Mouse (Mus musculus) heart, adult 18-20 months (tissue): ENCODE measurements at regions not wholly inside any gene's neighbourhood (a gene's known extent, or its start where the extent isn't known, plus 50 kb on each side); places are given as distances from the start of the nearest gene placed in this dataset.

Experiments
- DNase-seq, 2 experiments: peaks; one replicate each; pipeline ENCODE4 v3.0.0; 2021 to 2022; ENCODE audit warnings: mixed read lengths in 1 of 2

- DNase-seq = no peak
These were observed 96.2 kb downstream of the Pdgfra start for GRCm38 (mm10) chr5:75248279-75248678.

- DNase-seq = no peak
These were observed 97.6 kb downstream of the Pdgfra start for GRCm38 (mm10) chr5:75249671-75250070.

GRCm38 (mm10) chr5:75253349-75253748, 101.3 kb downstream of the Pdgfra start:
- DNase-seq = no peak

- DNase-seq = no peak
These were observed 101.7 kb downstream of the Pdgfra start for GRCm38 (mm10) chr5:75253830-75254229.

GRCm38 (mm10) chr5:75256186-75256585, 104.1 kb downstream of the Pdgfra start:
- DNase-seq = no peak

GRCm38 (mm10) chr5:75257067-75257466, 105.0 kb downstream of the Pdgfra start:
- DNase-seq = peak in 1 of 2 experiments; percentile 18

- DNase-seq = peak in 1 of 2 experiments; percentile 10
These were observed 108.2 kb downstream of the Pdgfra start for GRCm38 (mm10) chr5:75260247-75260646.

- DNase-seq = no peak
These were observed 114.1 kb downstream of the Pdgfra start for GRCm38 (mm10) chr5:75266111-75266676.

- DNase-seq = no peak
These were observed 114.8 kb downstream of the Pdgfra start for GRCm38 (mm10) chr5:75266871-75267270.

GRCm38 (mm10) chr5:75267766-75268165, 115.7 kb downstream of the Pdgfra start:
- no peak for DNase-seq

GRCm38 (mm10) chr5:75278041-75278440, 125.9 kb downstream of the Pdgfra start:
- peak; percentile 29 to 70 for DNase-seq

GRCm38 (mm10) chr5:75279561-75280171, 127.6 kb downstream of the Pdgfra start:
- DNase-seq = no peak

- no peak for DNase-seq
These were observed 128.6 kb downstream of the Pdgfra start for GRCm38 (mm10) chr5:75280698-75281097.

GRCm38 (mm10) chr5:75281510-75281909, 129.4 kb downstream of the Pdgfra start:
- DNase-seq = no peak

GRCm38 (mm10) chr5:75282617-75283016, 130.5 kb downstream of the Pdgfra start:
- DNase-seq = peak in 1 of 2 experiments; percentile 2

- DNase-seq = no peak
These were observed 131.7 kb downstream of the Pdgfra start for GRCm38 (mm10) chr5:75283841-75284240.

GRCm38 (mm10) chr5:75285950-75286349, 133.9 kb downstream of the Pdgfra start:
- DNase-seq = no peak

- no peak for DNase-seq
These were observed 143.6 kb downstream of the Pdgfra start for GRCm38 (mm10) chr5:75295676-75296075.

GRCm38 (mm10) chr5:75312897-75313296, 160.8 kb downstream of the Pdgfra start:
- DNase-seq = no peak

- peak; percentile 6 to 26 for DNase-seq
These were observed 163.9 kb downstream of the Pdgfra start for GRCm38 (mm10) chr5:75315956-75316355.

GRCm38 (mm10) chr5:75320536-75320935, 168.4 kb downstream of the Pdgfra start:
- no peak for DNase-seq

- DNase-seq = no peak
These were observed 182.0 kb downstream of the Pdgfra start for GRCm38 (mm10) chr5:75334050-75334449.

- DNase-seq = no peak
These were observed 184.4 kb downstream of the Pdgfra start for GRCm38 (mm10) chr5:75336454-75336853.

GRCm38 (mm10) chr5:75338439-75338838, 186.3 kb downstream of the Pdgfra start:
- no peak for DNase-seq
